Mouse (Mus musculus): ENCODE data around the gene Pdia3. TPM values are rescaled to one million over a fixed set of nuclear protein-coding genes. Genes with fewer than 3 reads are reported as not detected.
"Not testable (repeated sequence)": the region's sequence is repeated elsewhere in the genome, so short reads cannot be mapped to it uniquely, and the experiment has no call there.

The Pdia3 gene
- polyA plus RNA-seq, 1 experiment: 332 TPM

- Histone ChIP-seq H3K36me3 (replicated peaks; ENCODE audit: low read length) (peaks cover 7% of the 10 kb centered on the region), H3K9me3 (no peaks in the 10 kb centered on the region), H3K4me1 (peaks cover 3% of the 10 kb centered on the region; the same call in 1 of the 2 replicates), H3K27me3 (replicated peaks) (no peaks in the 10 kb centered on the region), H3K4me3 (replicated peaks) (peak overlapping the region; percentile 90)
- no peak for TF ChIP-seq GATA1 (IDR thresholded peaks at IDR 0.05; ENCODE audit: borderline replicate concordance, low read length)
- no peak for TF ChIP-seq FLI1 (IDR thresholded peaks at IDR 0.05; ENCODE audit: low read length)
Measured at GRCm38 (mm10) chr2:121474180-121474535, 60.6 kb downstream of the Pdia3 start.

- H3K4me3 ChIP-seq (replicated peaks); H3K27me3 ChIP-seq (replicated peaks): not testable (repeated sequence)
Measured at GRCm38 (mm10) chr2:121475306-121475705, 61.7 kb downstream of the Pdia3 start.

GRCm38 (mm10) chr2:121477491-121478266, 64.1 kb downstream of the Pdia3 start:
- H3K36me3 ChIP-seq (replicated peaks; ENCODE audit: low read length): no peaks in the 10 kb centered on the region
- TF ChIP-seq FLI1 (IDR thresholded peaks at IDR 0.05; ENCODE audit: low read length) (no peak), GATA1 (IDR thresholded peaks at IDR 0.05; ENCODE audit: borderline replicate concordance, low read length) (no peak)
- no peak overlapping the region for H3K4me3 ChIP-seq (replicated peaks)
- H3K9me3 ChIP-seq: no peaks in the 10 kb centered on the region; the same call in 1 of the 2 replicates
- H3K27me3 ChIP-seq (replicated peaks): no peaks in the 10 kb centered on the region
- no peaks in the 10 kb centered on the region for H3K4me1 ChIP-seq

More at GRCm38 (mm10) chr2:121475306-121475705, 61.7 kb downstream of the Pdia3 start:
- H3K36me3 ChIP-seq (replicated peaks; ENCODE audit: low read length); H3K4me1 ChIP-seq; H3K9me3 ChIP-seq: not testable (repeated sequence)

DNA sequence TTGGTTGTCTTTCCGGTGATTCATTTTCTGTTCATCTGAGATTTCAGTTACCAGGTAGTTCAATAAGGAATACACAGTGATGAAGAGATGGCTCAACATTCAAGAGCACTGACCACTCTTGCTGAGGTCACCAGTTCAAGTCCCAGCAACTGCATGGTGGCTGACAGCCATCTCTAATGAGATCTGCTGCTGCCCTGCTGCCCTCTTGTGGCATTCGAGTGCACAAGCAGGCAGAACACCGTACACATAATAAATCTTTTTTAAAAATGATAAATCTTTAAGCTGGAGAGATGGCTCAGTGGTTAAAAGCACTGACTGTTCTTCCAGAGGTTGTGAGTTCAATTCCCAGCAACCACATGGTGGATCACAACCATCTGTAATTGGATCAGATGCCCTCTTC, 66.9 kb downstream of the Pdia3 start:
- no peaks in the 10 kb centered on the region for H3K36me3 ChIP-seq (replicated peaks; ENCODE audit: low read length)
- no peak for TF ChIP-seq GATA1 (IDR thresholded peaks at IDR 0.05; ENCODE audit: borderline replicate concordance, low read length)
- TF ChIP-seq FLI1 (IDR thresholded peaks at IDR 0.05; ENCODE audit: low read length): no peak

DNA sequence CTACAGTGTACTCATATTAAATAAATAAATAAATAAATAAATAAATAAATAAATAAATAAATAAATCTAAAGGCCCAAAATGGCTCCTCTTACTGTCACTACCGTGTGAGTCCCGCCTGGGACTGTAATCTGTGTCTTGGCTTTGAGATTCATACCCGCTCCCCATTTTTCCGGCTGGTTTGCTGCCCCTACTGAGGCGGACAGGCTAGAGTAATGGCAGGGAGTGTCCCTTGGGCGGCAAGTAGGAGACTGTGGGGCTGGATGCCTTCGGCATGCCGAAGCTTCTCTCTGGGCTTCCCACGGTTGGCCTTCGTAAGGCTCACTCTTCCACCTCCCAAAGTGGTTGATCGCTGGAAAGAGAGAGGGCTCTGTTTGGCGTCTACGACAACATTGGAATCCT, 67.3 kb downstream of the Pdia3 start:
- not testable (repeated sequence) for H3K4me3 ChIP-seq (replicated peaks); H3K27me3 ChIP-seq (replicated peaks); H3K36me3 ChIP-seq (replicated peaks; ENCODE audit: low read length); H3K9me3 ChIP-seq; H3K4me1 ChIP-seq

More for the DNA sequence above, 66.9 kb downstream of the Pdia3 start:
- Histone ChIP-seq H3K27me3 (replicated peaks) (no peaks in the 10 kb centered on the region), H3K4me3 (replicated peaks) (no peak overlapping the region), H3K9me3 (no peaks in the 10 kb centered on the region; the same call in 1 of the 2 replicates), H3K4me1 (no peaks in the 10 kb centered on the region)

DNA sequence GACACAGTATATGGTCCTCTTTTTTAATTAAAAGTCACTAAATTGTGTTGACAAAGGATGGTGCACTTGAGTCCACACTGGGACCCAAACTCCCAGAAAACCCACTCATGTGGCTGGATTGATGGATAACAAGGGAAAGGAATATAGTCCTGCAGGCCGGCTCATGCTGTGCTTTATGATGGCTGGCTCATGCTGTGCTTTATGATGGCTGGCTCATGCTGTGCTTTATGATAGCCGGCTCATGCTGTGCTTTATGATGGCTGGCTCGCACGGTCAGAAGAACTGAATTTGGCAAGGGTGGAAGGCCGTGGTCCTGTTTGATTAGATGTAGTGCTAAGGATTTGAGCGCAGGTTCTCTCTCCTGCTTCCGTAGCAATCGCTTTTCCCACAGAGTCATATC, 70.0 kb downstream of the Pdia3 start:
- H3K36me3 ChIP-seq (replicated peaks; ENCODE audit: low read length): no peaks in the 10 kb centered on the region
- no peaks in the 10 kb centered on the region for H3K4me1 ChIP-seq
- H3K4me3 ChIP-seq (replicated peaks): no peak overlapping the region
- H3K27me3 ChIP-seq (replicated peaks): no peaks in the 10 kb centered on the region
- no peaks in the 10 kb centered on the region; the same call in 1 of the 2 replicates for H3K9me3 ChIP-seq
- TF ChIP-seq FLI1 (IDR thresholded peaks at IDR 0.05; ENCODE audit: low read length) (no peak), GATA1 (IDR thresholded peaks at IDR 0.05; ENCODE audit: borderline replicate concordance, low read length) (no peak)

DNA sequence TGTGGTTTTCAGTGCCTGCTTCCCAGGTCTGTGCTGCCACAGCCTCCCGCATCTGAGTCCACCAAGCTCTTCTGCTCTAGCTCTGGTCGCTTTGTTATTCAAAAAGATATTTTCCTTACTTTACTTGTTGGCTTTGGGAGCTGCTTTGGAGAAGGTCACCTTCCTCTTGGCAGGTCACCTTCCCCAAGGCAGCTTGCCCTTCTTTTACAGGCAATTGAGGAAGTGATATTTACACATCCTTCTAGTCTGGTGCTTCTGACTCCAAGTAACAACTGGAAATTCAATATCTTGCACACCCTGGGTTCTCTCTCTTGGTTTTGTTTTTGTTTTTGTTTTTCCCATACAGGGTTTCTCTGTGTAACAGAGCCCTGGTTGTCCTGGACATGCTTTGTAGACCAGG, 70.8 kb downstream of the Pdia3 start:
- not testable (repeated sequence) for H3K9me3 ChIP-seq; H3K27me3 ChIP-seq (replicated peaks); H3K4me3 ChIP-seq (replicated peaks); H3K4me1 ChIP-seq; H3K36me3 ChIP-seq (replicated peaks; ENCODE audit: low read length)

Other genes starting within 250 kb of the Pdia3 start
- 1.0 and 3.2 TPM in 2 replicates for gene Tubgcp4, start 243.1 kb upstream of the Pdia3 start, polyA plus RNA-seq (2012; ENCODE audit: insufficient read depth, low replicate concordance)
- gene Zscan29, start 242.7 kb upstream of the Pdia3 start, polyA plus RNA-seq (2012; ENCODE audit: insufficient read depth, low replicate concordance): 3.4 and 5.5 TPM in 2 replicates
- gene Trp53bp1, start 142.4 kb upstream of the Pdia3 start, polyA plus RNA-seq (2012; ENCODE audit: insufficient read depth, low replicate concordance): 8.6 TPM in 1 of 2 replicates, not detected in the other
- gene Map1a, start 124.2 kb upstream of the Pdia3 start, polyA plus RNA-seq (2012; ENCODE audit: insufficient read depth, low replicate concordance): 1.6 and 11.4 TPM in 2 replicates
- 1.9 TPM in 1 of 2 replicates, not detected in the other for gene Ppip5k1, start 58.4 kb upstream of the Pdia3 start, polyA plus RNA-seq (2012; ENCODE audit: insufficient read depth, low replicate concordance)
- gene Ckmt1, start 56.1 kb upstream of the Pdia3 start, polyA plus RNA-seq (2012; ENCODE audit: insufficient read depth, low replicate concordance): not detected in 2 replicates
- gene Strc, start 26.6 kb upstream of the Pdia3 start, polyA plus RNA-seq (2012; ENCODE audit: insufficient read depth, low replicate concordance): not detected in 2 replicates
- gene Catsper2, start within 50 bp of the Pdia3 start, polyA plus RNA-seq (2012; ENCODE audit: insufficient read depth, low replicate concordance): 0.10 TPM in 1 of 2 replicates, not detected in the other
- gene Ell3, start 30.5 kb downstream of the Pdia3 start, polyA plus RNA-seq (2012; ENCODE audit: insufficient read depth, low replicate concordance): not detected in 2 replicates
- gene Serf2, start 35.4 kb downstream of the Pdia3 start, polyA plus RNA-seq (2012; ENCODE audit: insufficient read depth, low replicate concordance): 78.6 and 558 TPM in 2 replicates
- 12.9 and 128 TPM in 2 replicates for gene Hypk, start 39.5 kb downstream of the Pdia3 start, polyA plus RNA-seq (2012; ENCODE audit: insufficient read depth, low replicate concordance)
- 0.30 TPM in 1 of 2 replicates, not detected in the other for gene Serinc4, start 43.0 kb downstream of the Pdia3 start, polyA plus RNA-seq (2012; ENCODE audit: insufficient read depth, low replicate concordance)
- 2.3 TPM in 1 of 2 replicates, not detected in the other for gene Mfap1b, start 60.3 kb downstream of the Pdia3 start, polyA plus RNA-seq (2012; ENCODE audit: insufficient read depth, low replicate concordance)
- gene Mfap1a, start 92.9 kb downstream of the Pdia3 start, polyA plus RNA-seq (2012; ENCODE audit: insufficient read depth, low replicate concordance): 0.52 and 2.2 TPM in 2 replicates
- gene Wdr76, start 92.9 kb downstream of the Pdia3 start, polyA plus RNA-seq (2012; ENCODE audit: insufficient read depth, low replicate concordance): 0.20 TPM in 1 of 2 replicates, not detected in the other